Mouse (Mus musculus): ENCODE measurements around the gene Sftpa1. TPM values are rescaled to one million over a fixed set of nuclear protein-coding genes. Genes with fewer than 3 reads are reported as not detected.

Sftpa1 gene
- not detected for total RNA-seq (2021)
- long read RNA-seq, experiment 1: 0 reads
- long read RNA-seq, experiment 2: 0 reads

DNA sequence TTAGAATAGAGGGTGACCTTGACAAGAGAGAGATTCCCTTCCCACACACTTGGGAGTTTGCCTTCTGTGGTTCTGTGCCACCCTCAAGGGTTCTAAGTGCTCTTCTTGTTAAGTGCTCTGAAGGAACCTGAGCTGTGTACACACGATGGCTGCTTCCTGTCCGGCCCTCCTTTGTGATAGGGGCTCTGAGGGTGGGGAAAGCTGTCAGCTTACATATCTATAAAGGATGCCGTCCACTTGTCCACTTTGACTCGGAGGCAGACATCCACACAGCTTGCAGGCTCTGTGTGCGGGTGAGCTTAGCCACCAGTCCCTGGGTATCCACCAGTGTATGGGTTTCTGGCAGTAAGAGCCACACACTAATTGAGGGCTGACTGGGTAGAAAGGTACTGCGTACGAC, at the start of gene Sftpa1:
Gene Sftpa1, plus strand, starts transcription at position 243 of the 400 bp plus-strand sequence.
- intact Hi-C loops (cut with DNase I): no loop called here
- no peak for DNase-seq (ENCODE audit: low spot score in 2 of 2)

DNA sequence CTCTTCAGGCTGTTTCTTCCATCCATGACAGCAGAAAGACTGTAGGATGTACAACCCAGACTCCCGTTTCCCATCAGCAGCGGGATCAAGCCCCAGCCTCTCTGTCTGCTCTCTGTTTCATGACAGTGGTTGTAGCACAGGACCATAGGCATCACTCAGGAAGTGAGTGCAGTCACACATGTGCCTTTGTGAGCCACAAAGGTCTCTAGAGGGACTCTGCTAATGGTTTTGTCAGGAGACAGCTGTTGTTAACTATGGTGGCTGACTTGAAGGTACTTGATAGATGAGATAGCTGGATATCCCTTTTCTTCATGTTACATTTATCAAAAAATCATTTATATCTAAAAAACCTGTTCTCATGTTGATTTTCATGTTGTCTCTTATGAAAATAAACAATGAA, 49.2 kb upstream of the Sftpa1 start:
- intact Hi-C loops (cut with DNase I): no loop called here
- DNase-seq (ENCODE audit: low spot score in 2 of 2): no peak

DNA sequence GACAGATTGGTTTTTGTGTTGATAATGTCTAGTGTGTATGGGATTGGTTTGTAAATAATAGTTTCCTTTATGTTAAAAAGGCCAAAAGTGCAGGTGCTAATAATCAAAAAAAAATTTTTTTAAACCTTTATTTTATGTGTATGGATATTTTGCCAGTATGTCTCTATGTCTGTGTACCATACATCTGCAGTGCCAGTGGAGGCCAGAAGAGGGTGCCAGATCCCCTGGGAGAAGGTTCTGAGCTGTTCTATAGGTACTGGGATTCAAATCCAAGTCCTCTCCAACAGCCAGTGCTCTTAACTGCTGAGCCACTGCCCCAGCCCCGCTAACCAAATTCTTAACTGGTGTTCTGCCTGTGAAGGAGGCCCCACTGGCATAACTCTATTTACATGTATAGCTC, 44.1 kb upstream of the Sftpa1 start:
- no peak for DNase-seq (ENCODE audit: low spot score in 2 of 2)
- intact Hi-C loops (cut with DNase I): no loop called here

DNA sequence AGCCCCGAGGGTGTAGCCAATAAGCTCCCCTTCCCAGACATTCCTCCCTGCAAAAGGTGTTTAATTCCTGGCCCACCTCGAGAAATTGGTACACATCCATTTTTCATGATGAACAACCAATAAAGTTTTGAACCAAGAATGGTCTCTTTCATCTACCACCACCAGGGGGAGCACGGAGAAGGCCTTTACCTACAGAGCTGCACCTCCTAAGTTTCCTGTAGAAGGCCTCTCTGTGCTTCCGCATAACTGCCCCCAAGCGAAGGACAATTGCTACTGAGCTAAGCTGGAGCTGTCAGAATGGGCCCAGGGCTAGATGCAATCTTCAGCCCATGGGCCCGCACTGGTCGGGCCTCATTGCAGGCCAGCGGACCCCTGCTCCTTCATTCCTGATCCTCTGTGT, 40.8 kb upstream of the Sftpa1 start:
- no peak for DNase-seq (ENCODE audit: low spot score in 2 of 2)
- intact Hi-C loops (cut with DNase I): no loop called here

DNA sequence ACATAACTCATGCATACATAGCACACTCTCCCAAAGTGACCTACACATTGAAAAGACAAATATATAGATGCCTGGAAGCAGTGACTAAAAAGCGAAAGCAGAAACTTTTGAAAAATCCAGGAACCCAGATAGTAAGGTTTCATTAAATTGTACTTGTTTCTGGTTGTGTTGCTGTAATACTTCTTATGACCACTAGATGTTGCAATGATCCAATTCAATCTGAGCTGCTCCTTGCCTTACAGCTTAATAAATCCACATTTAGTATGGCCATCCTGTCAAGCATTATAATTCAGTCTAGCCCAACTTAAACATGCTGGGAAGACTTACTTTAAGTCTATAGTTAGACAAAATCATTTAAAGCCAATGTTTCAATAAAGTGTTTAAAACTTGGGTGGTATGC, 37.5 kb upstream of the Sftpa1 start:
- intact Hi-C loops (cut with DNase I): no loop called here
- peak in 1 of 2 experiments; percentile 22 for DNase-seq (ENCODE audit: low spot score in 2 of 2)

DNA sequence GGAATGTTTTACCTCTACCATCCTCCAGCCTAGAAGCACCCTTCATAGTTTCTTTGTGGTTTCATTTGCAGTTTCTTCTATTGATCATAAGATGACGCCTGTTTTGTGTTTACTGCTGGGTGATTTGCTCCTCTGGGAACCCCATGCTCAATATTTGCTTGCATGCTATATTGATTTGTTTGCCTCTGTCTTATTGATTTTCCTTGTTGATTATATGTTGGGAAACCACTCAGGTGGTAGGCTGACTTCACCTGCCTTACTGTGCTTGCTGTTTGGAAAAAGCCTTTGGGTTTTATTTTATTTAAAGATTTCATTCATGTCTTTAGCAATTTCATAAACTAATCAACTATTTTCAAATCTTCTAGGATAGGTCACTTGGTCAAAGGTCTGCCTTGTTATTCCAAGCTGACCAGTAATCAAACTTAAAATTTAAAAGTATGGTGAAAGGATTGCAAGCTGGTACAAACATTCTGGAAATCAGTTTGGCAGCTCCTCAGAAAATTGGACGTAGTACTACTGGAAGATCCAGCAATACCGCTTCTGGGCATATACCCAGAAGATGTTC, 35.2 kb upstream of the Sftpa1 start:
- intact Hi-C loops (cut with DNase I): no loop called here
- no peak for DNase-seq (ENCODE audit: low spot score in 2 of 2)

DNA sequence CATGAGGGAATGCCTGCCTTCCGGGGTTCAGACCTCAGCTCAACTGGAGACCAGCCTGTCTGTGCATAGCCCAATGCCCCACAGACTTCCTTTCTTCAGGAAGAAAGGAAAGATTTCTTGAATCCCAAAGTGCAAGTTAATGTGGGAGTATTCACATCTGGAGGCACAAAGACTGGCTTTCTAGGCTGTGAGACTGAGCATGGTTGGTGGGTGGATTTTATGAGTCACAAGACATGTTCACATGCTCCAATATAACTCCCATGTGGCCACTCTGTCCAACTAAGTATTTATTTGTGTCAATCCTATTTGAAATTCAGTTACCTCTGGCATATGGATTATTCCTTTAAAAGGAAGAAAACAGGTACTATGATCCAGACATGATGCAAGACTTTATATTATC, 32.9 kb upstream of the Sftpa1 start:
- intact Hi-C loops (cut with DNase I): no loop called here
- peak in 1 of 2 experiments; percentile 19 for DNase-seq (ENCODE audit: low spot score in 2 of 2)

DNA sequence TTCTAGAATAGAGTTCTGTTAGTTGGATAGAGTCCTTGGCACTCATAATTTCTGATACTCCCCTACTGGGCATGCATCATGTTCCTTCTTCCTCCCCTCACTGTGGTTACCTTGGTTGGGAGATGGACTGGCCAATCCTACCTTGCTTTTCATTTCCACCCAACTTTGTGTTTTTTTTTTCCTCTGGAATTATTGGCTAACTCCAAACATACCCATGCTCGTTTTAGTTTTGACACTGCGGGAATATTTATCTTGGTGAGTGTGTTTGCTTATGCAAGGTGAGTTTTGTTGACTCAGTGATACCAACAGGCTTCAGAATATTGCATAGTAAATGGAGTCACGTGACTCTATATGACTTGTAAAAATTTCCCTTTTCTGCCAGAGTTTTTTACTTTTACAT, 30.9 kb upstream of the Sftpa1 start:
- no peak for DNase-seq (ENCODE audit: low spot score in 2 of 2)
- intact Hi-C loops (cut with DNase I): no loop called here

DNA sequence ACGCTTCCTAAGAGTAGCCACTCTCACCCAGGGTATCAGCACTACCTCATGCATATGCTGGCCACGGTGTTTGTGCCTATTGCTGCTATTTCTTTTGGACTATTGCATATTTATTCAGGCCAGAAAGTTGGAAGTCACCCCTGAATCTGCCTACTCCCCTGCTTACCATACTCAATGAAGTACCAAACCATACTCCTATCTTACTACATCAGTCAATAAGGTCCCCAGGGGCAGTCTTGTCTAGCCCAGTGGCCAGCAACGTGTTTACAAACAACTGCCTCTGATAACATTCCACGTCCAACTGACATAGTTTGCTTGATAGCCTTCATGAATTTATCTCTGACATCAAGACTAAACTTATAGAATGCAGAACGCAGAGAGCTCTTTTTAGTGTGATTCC, 30.3 kb upstream of the Sftpa1 start:
- intact Hi-C loops (cut with DNase I): no loop called here
- DNase-seq (ENCODE audit: low spot score in 2 of 2): no peak

DNA sequence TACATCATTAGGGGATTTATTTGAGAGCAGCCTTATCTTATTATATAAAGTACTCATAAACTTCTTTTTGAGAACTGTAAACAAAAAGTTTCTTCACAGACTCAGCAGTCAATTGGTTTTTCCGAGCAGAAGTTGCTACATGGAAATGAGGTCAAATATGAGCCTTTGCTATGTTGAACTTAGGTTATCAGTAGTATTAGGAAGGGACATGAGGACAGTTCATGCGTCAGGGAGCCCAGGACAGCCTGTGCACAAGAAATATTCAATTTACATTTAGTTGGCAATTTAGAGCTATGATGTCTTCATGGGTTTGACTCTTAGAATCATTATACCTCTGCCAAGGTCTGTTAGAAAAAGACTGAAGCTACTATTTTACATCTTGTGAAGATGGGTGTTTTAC, 29.3 kb upstream of the Sftpa1 start:
- DNase-seq (ENCODE audit: low spot score in 2 of 2): no peak
- intact Hi-C loops (cut with DNase I): no loop called here

DNA sequence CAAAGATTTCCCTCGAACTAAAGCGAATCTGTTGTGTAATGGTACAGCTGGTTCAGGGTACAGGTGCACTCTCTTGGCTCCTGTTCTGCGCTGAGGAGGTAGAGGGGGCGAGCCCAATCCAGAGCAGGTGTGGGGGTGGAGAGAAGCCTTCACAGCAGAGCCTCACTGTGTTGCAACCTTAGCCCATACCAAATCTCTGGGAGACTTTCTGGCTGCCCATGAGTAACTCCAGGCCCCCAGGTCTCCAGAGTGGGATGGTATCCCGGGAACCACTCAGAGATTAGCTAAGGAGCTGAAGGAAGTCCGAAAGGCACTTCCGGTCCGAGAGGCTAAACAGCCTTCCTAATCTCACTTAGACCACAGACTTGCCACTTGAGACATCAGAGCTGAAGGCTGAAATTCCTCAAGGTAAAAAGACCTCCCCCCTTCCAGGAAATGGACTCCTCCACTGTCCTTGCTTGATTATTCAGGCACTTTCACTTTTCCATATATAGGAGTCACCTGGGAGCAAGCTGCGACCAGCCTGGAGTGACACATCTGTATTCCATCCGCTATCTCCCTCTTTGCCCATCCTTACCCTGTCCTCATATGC, 26.6 kb upstream of the Sftpa1 start, which contains the start of gene Mat1a:
Gene Mat1a, plus strand, starts transcription at position 183 of the 592 bp plus-strand sequence.
- DNase-seq (ENCODE audit: low spot score in 2 of 2): no peak
- intact Hi-C loops (cut with DNase I): no loop called here

DNA sequence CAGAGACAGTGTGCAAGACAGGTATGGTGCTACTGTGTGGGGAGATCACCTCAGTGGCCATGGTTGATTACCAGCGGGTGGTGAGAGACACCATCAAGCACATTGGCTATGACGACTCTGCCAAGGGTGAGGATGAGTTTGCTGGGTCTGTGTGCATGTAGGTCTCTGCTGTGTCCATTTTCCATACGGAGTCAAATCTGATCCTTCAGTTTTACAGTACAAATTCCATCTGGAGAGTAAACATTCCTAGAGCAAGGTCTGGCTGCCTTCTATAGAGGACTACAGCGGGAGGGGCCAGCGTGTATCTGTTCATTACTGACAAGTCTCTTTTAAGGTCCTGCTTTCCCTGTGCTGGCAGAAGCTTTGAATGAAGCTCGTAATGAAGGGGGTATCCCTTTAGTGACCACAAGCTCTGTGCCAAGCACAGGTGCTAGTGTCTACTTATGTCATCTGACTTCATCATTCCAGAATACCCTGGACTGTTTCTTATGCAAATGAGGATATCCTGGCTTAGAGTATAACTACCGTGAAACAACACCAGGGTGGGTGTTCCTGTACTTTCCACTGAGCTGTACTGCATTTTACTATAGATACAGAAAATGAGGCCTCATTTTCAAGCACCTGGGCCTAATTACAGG, 20.4 kb upstream of the Sftpa1 start:
- DNase-seq (ENCODE audit: low spot score in 2 of 2): no peak
- intact Hi-C loops (cut with DNase I): no loop called here

DNA sequence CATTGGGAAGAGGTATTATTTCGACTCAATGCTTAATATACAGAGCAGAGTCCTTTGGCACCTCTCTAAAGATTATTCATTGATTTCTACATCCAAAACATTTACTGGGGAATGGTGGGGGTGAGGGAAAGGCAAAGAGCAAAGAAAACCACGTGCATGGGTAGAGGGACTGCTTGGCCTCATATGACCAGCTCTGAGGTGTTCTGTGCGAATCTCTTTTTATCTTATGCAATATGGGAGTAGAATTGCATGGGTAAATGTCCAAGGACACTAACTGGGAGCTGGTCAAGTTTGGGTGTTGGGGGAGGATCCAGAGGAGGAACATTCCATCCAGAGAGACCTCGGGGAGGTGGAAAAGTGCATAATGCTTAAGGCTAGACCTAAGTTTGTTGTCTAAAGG, 18.6 kb upstream of the Sftpa1 start:
- intact Hi-C loops (cut with DNase I): no loop called here

DNA sequence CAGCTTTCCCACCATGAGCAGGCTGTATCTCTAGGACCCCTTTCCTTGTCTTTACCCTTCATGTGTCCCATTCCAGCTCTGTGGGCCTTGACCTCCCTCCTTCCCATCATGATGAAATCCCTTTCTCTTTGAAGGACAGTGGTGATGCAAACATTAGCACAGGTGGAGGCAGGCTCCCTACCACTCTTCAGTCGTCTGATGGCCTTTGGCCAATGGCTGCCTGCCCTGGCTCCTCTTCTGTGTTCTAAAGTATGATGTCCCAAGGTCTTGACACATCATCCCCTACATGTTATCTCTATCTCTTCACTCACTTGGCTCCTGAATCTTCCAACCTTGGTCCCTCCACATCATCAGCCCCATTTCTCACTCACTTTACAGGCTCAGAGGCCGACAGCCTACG, 15.3 kb upstream of the Sftpa1 start:
- intact Hi-C loops (cut with DNase I): no loop called here
- no peak for DNase-seq (ENCODE audit: low spot score in 2 of 2)

More for the DNA sequence above, 18.6 kb upstream of the Sftpa1 start:
- DNase-seq (ENCODE audit: low spot score in 2 of 2): no peak

DNA sequence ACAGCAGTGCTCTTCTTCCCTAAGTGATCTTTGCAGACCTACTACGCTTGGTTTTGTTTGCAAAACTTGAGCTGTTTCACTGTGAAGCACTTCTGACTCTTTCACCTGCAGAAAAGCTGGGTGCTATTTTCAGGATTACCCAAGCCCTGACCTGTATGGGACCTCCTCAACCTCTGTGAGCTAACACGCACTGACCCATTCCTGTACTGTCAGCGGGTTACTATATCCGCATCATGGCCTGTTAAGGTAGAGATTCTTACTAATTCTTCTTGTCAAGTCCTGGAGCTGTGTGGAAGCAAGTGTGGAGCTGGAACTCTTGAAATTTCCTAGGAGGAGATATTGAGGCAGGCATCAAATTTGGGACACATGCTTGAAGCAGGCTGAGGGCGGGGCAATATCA, 6.9 kb upstream of the Sftpa1 start:
- DNase-seq (ENCODE audit: low spot score in 2 of 2): no peak
- intact Hi-C loops (cut with DNase I): no loop called here

DNA sequence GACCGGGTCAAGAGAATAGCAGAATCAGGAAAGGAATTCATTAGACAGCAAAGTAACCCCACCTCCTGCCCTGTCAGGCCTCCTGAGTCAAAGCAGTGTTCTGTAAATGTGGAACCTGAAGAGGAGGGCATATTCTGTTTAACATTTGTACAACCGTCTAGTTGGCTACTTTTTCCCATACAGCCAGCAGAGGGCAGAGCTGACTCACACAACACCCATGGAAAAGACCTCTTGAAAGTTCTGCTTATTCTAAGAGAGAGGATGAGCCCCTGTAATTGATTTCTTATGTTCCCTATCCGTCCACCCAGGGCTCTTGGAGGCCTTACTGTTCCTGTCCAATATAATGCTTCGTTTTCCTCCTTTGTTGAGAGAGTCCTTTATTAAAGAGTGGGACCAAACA, 3.6 kb upstream of the Sftpa1 start:
- intact Hi-C loops (cut with DNase I): no loop called here
- DNase-seq (ENCODE audit: low spot score in 2 of 2): peak; percentile 41 to 52

DNA sequence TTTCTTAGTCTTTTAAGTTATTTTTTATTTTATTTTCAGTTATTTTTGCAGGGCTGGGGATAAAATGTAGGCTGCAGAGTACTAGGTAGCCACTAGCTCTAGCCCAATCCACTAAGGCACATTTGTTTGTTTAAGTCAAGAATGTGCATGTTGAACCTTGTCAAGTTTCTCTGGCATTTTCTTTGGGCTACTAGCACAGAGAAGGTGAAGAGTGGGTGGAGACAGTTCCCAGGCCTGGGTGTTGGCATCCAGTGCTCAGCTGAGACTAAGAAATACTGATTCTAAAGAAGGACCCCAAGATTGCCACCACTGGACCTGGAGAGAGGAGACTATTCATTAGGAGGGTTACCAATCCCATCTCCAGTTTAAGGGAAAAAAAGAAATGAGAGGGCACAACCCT, 5.4 kb downstream of the Sftpa1 start:
- intact Hi-C loops (cut with DNase I): no loop called here
- DNase-seq (ENCODE audit: low spot score in 2 of 2): no peak

DNA sequence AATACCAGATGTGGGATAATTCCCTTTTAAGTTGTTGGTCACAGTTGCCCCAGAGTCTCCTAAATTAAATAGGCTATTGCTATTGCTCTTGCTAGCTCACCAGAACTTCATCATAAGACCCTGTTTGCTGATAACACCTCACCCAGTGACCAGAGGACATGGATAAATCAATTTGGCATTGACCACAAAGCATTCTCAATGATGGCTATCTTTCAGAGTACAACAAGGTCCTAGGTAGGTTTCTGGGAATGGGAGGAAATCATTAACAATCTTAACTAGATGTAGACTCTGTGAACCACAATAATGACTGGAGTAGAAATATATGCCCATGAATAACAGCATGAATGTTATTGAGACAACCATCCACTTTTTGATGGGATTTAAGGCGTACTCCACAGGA, 9.1 kb downstream of the Sftpa1 start:
- intact Hi-C loops (cut with DNase I): no loop called here
- no peak for DNase-seq (ENCODE audit: low spot score in 2 of 2)

DNA sequence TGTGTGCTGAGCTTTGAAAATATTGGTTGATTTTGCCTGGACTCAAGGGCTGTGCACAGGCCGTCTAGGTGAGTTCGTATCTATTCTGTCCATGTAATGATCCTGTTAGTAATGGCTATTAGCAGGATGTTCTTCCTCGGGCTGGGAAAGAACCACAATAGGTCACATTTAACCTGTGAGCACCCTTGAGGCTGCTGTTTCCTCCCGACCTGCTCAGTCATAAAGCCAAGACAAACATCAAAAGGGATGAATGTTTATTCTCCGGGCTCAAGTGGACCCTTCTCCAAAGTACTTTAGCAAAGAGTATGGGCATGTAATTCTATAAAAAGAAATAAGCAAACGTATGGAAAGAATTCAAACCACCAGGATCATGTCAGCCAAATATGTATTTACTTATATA, 14.5 kb downstream of the Sftpa1 start:
- intact Hi-C loops (cut with DNase I): no loop called here
- DNase-seq (ENCODE audit: low spot score in 2 of 2): no peak

DNA sequence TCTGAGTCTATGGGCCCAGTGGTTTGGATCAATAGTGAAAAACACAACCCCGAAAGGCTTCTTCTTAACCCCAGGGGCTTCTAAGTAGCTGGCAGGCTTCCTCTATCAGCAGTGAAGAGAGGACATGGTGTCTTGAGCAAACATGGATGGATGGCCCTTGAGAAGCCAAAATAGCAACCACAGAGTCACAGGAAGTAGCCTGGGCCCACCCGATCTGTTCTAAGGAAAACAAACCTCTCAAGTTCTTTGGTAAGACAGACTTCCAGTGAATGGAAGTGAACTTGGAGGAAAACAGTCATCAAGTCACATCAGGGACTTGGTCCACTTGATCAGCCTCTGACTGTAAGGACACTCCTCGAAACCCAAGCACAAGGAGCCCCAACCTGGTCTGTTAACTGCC, 15.3 kb downstream of the Sftpa1 start:
- intact Hi-C loops (cut with DNase I): no loop called here
- no peak for DNase-seq (ENCODE audit: low spot score in 2 of 2)

DNA sequence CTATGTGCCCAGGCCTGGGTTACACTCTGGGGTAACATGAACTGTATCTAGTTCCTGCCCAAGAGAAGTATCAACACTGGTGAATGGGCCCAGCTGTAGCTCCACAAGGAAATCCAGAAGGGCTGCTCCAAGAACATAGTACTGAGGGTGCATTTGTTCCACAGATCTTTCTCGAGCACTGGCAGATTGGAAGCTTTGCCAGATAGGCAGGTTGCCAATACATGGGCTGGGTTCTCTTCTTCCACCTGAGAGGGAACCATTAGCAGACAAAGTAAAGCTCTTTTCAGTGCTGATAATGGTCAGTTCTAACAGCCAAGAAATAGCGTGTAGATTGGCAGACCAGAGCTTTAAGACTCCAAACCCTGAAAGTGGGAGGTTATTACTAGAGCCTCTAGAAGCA, 15.8 kb downstream of the Sftpa1 start:
- DNase-seq (ENCODE audit: low spot score in 2 of 2): no peak
- intact Hi-C loops (cut with DNase I): no loop called here
